Mouse (Mus musculus) hindbrain, embryonic 14.5 days (tissue): ENCODE results near the gene Cbfa2t2. TPM values are rescaled to one million over a fixed set of nuclear protein-coding genes. Genes with fewer than 3 reads are reported as not detected.

Experiments used
- ATAC-seq: fragments of 200-750 bp; cut with Nextera tagmentation; 2 replicates; pipeline ENCODE4 v1.8.0; 2017; ENCODE audit warnings: moderate number of reproducible peaks, mild to moderate bottlenecking, moderate TSS enrichment, moderate library complexity; ENCODE audit not compliant: low FRiP score
- DNase-seq: peaks from one replicate; pipeline ENCODE4 v3.0.0-alpha.2; 2015; ENCODE audit warnings: low spot score
- H3K27ac ChIP-seq: fragments of 300-500 bp; sonication (generic); 2 replicates; pipeline ENCODE4 v1.5.1; 2014; ENCODE audit warnings: mild to moderate bottlenecking, moderate library complexity
- H3K27me3 ChIP-seq: fragments of 300-500 bp; sonication (generic); 2 replicates; pipeline ENCODE4 v1.6.1; 2014; ENCODE audit warnings: mild to moderate bottlenecking, low read length, mixed read lengths; ENCODE audit not compliant: control insufficient read depth, insufficient read depth
- H3K36me3 ChIP-seq: fragments of 300-500 bp; sonication (generic); replicated peaks from 2 replicates; pipeline ENCODE4 v1.6.1; 2014; ENCODE audit not compliant: control insufficient read depth, insufficient read depth
- H3K4me1 ChIP-seq: fragments of 300-500 bp; sonication (generic); replicated peaks from 2 replicates; pipeline ENCODE4 v1.6.1; 2014; ENCODE audit warnings: antibody characterized with exemption, low read length, mixed read lengths; ENCODE audit not compliant: control insufficient read depth, insufficient read depth
- H3K4me2 ChIP-seq: fragments of 300-500 bp; sonication (generic); replicated peaks from 2 replicates; pipeline ENCODE4 v1.6.1; 2014; ENCODE audit warnings: mild to moderate bottlenecking, moderate library complexity
- H3K4me3 ChIP-seq: fragments of 300-500 bp; sonication (generic); replicated peaks from 2 replicates; pipeline ENCODE4 v1.5.1; 2014; ENCODE audit warnings: mild to moderate bottlenecking, low read length
- H3K9ac ChIP-seq: fragments of 300-500 bp; sonication (generic); 2 replicates; pipeline ENCODE4 v1.6.1; 2014
- H3K9me3 ChIP-seq: fragments of 300-500 bp; sonication (generic); 2 replicates; pipeline ENCODE4 v1.6.1; 2016; ENCODE audit warnings: low read length; ENCODE audit not compliant: control insufficient read depth
- WGBS: fragments of 180-500 bp; shearing (Covaris S2); extraction: QIAGEN DNeasy Blood & Tissue Kit; methylation state at CpG from one replicate; pipeline ENCODE4 v1.1.7; 2014; 5-methylcytosine and 5-hydroxymethylcytosine counted together
- polyA plus RNA-seq: library from polyadenylated mRNA; unstranded; fragments of >200 nt; fragmentation: Nextera tagmentation; extraction: Ambion mirVana; gene quantifications from 2 replicates; pipeline ENCODE4 v1.2.1, GENCODE M21; 2014

Cbfa2t2 gene
- polyA plus RNA-seq, 1 experiment from 2014 or later: 48.0 TPM

GRCm38 (mm10) chr2:154456621-154457020 lies 20.3 kb downstream of the Cbfa2t2 start:
- Histone ChIP-seq H3K36me3 (no peaks in the 10 kb centered on the region), H3K4me1 (peaks cover 18% of the 10 kb centered on the region), H3K27me3 (no peaks in the 10 kb centered on the region), H3K4me2 (no peak overlapping the region), H3K9me3 (no peaks in the 10 kb centered on the region), H3K9ac (no peak overlapping the region), H3K4me3 (no peak overlapping the region), H3K27ac (no peak overlapping the region)
- ATAC-seq: no peak
- no peak for DNase-seq

- DNase-seq: no peak
- no peak for ATAC-seq
- WGBS: 60% methylated on average over 2 of the region's 2 CpGs
These were observed 23.0 kb downstream of the Cbfa2t2 start for GRCm38 (mm10) chr2:154459262-154459661.

GRCm38 (mm10) chr2:154459851-154460250 lies 23.6 kb downstream of the Cbfa2t2 start:
- no peaks in the 10 kb centered on the region for H3K36me3 ChIP-seq
- H3K4me3 ChIP-seq: no peak overlapping the region
- no peaks in the 10 kb centered on the region for H3K9me3 ChIP-seq
- 0 out of 2 replicates have a peak overlapping the region, but pooled peaks have one; percentile 15 for H3K4me2 ChIP-seq
- ATAC-seq (peak; percentile 68; the same call in 1 of the 2 replicates), DNase-seq (peak; percentile 64)
- 16% methylated on average over 4 of the region's 4 CpGs for WGBS
- H3K27ac ChIP-seq: peak overlapping the region; percentile 41; the same call in 1 of the 2 replicates
- no peak overlapping the region for H3K9ac ChIP-seq
- peaks cover 18% of the 10 kb centered on the region for H3K4me1 ChIP-seq
- H3K27me3 ChIP-seq: no peaks in the 10 kb centered on the region

More at GRCm38 (mm10) chr2:154459262-154459661, 23.0 kb downstream of the Cbfa2t2 start:
- H3K9ac ChIP-seq: no peak overlapping the region
- no peak overlapping the region for H3K4me2 ChIP-seq
- H3K9me3 ChIP-seq: no peaks in the 10 kb centered on the region
- H3K36me3 ChIP-seq: no peaks in the 10 kb centered on the region
- no peak overlapping the region for H3K4me3 ChIP-seq
- peak overlapping the region; percentile 41; the same call in 1 of the 2 replicates for H3K27ac ChIP-seq
- peaks cover 18% of the 10 kb centered on the region for H3K4me1 ChIP-seq
- no peaks in the 10 kb centered on the region for H3K27me3 ChIP-seq

DNA sequence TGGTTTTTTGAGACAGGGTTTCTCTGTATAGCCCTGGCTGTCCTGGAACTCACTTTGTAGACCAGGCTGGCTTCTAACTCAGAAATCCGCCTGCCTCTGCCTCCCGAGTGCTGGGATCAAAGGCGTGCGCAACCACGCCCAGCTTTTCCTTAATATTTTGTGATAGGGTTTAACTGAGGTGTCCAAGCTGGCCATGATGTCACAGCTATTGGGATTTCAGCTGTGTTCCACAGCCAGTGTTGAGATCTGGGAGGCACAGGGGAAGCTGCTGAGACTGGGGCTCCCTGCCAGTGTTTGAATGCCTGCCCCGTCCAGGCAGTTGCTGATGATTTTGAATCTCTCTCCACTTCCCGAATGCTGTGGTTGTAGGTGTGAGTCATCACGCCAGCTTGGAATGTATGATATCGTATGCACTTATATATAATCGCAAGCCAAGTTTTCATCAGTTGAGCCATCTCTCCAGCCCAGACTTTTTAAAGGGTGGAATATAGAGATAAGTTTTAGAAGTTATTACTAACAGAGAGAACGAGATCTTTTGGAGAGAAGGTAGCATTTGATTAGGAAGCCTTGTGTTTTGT lies 27.4 kb downstream of the Cbfa2t2 start:
- ATAC-seq: no peak
- H3K4me1 ChIP-seq: peaks cover 17% of the 10 kb centered on the region
- H3K36me3 ChIP-seq: no peaks in the 10 kb centered on the region
- no peak overlapping the region for H3K4me2 ChIP-seq
- H3K27ac ChIP-seq: no peak overlapping the region
- no peak overlapping the region for H3K4me3 ChIP-seq
- no peaks in the 10 kb centered on the region for H3K9me3 ChIP-seq
- no peak overlapping the region for H3K9ac ChIP-seq
- 86% methylated on average over 11 of the region's 11 CpGs for WGBS
- no peaks in the 10 kb centered on the region for H3K27me3 ChIP-seq
- DNase-seq: no peak

GRCm38 (mm10) chr2:154465914-154466335 lies 29.6 kb downstream of the Cbfa2t2 start:
- Histone ChIP-seq H3K27ac (0 out of 2 replicates have a peak overlapping the region, but pooled peaks have one; percentile 47), H3K36me3 (no peaks in the 10 kb centered on the region), H3K4me2 (no peak overlapping the region), H3K27me3 (no peaks in the 10 kb centered on the region), H3K4me3 (no peak overlapping the region), H3K4me1 (peaks cover 10% of the 10 kb centered on the region), H3K9me3 (no peaks in the 10 kb centered on the region), H3K9ac (no peak overlapping the region)
- 21% methylated on average over 1 of the region's 1 CpGs for WGBS
- ATAC-seq (peak; percentile 59; the same call in 1 of the 2 replicates), DNase-seq (no peak)

- Histone ChIP-seq H3K4me1 (peaks cover 10% of the 10 kb centered on the region), H3K4me2 (no peak overlapping the region), H3K27me3 (no peaks in the 10 kb centered on the region), H3K9ac (no peak overlapping the region), H3K9me3 (no peaks in the 10 kb centered on the region), H3K36me3 (no peaks in the 10 kb centered on the region), H3K4me3 (no peak overlapping the region), H3K27ac (no peak overlapping the region)
- no peak for DNase-seq
- WGBS: 90% methylated on average over 5 of the region's 5 CpGs
- no peak for ATAC-seq
These were observed 30.9 kb downstream of the Cbfa2t2 start for GRCm38 (mm10) chr2:154467139-154467538.

GRCm38 (mm10) chr2:154474251-154475061 lies 38.2 kb downstream of the Cbfa2t2 start:
- 75% methylated on average over 1 of the region's 1 CpGs for WGBS

DNA sequence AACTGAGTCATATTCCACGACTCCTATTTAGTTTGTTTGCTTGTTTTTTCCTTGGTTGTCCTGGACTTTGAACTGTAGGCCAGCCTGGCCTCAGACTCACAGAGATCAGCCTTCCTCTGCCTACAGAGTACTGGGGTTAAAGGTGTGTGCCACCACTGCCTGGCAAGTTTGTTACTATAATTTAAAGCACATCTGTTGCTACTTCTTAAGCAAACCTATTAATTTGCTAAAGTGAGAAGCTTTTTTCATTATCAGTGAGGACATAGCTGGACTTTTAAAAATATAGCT lies 38.7 kb downstream of the Cbfa2t2 start:
- H3K4me2 ChIP-seq: no peak overlapping the region
- ATAC-seq (no peak), DNase-seq (no peak)
- H3K9ac ChIP-seq: no peak overlapping the region
- H3K27me3 ChIP-seq: no peaks in the 10 kb centered on the region
- no peak overlapping the region for H3K27ac ChIP-seq
- H3K9me3 ChIP-seq: no peaks in the 10 kb centered on the region
- no peaks in the 10 kb centered on the region; the same call in 1 of the 2 replicates for H3K4me1 ChIP-seq
- WGBS: 94% methylated on average over 1 of the region's 1 CpGs
- no peak overlapping the region for H3K4me3 ChIP-seq
- H3K36me3 ChIP-seq: no peaks in the 10 kb centered on the region

More at GRCm38 (mm10) chr2:154474251-154475061, 38.2 kb downstream of the Cbfa2t2 start:
- Histone ChIP-seq H3K4me1 (no peaks in the 10 kb centered on the region; the same call in 1 of the 2 replicates), H3K36me3 (no peaks in the 10 kb centered on the region), H3K27me3 (no peaks in the 10 kb centered on the region), H3K9me3 (no peaks in the 10 kb centered on the region), H3K27ac (no peak overlapping the region), H3K9ac (no peak overlapping the region), H3K4me2 (no peak overlapping the region), H3K4me3 (no peak overlapping the region)
- no peak for ATAC-seq
- DNase-seq: no peak

- DNase-seq (no peak), ATAC-seq (no peak)
- no peak overlapping the region for H3K4me3 ChIP-seq
These were observed 39.6 kb downstream of the Cbfa2t2 start for GRCm38 (mm10) chr2:154475861-154476260.

More at GRCm38 (mm10) chr2:154475861-154476260, 39.6 kb downstream of the Cbfa2t2 start:
- Histone ChIP-seq H3K27ac (no peak overlapping the region), H3K9ac (no peak overlapping the region), H3K4me1 (no peaks in the 10 kb centered on the region; the same call in 1 of the 2 replicates), H3K4me2 (no peak overlapping the region), H3K27me3 (no peaks in the 10 kb centered on the region), H3K9me3 (no peaks in the 10 kb centered on the region), H3K36me3 (no peaks in the 10 kb centered on the region)
- WGBS: 94% methylated on average over 7 of the region's 7 CpGs
